Mouse (Mus musculus) E14TG2a.4 (cell line): ENCODE data around the gene Atp6v0a4.

Source experiments
- CTCF ChIP-seq: conservative IDR thresholded peaks from 2 replicates; pipeline ENCODE4 v1.5.1; 2014; ENCODE audit warnings: low read length
- NANOG ChIP-seq: IDR thresholded peaks from 2 replicates; pipeline ENCODE4 v1.6.1; 2014; ENCODE audit warnings: borderline replicate concordance, low read length, mixed read lengths

DNA sequence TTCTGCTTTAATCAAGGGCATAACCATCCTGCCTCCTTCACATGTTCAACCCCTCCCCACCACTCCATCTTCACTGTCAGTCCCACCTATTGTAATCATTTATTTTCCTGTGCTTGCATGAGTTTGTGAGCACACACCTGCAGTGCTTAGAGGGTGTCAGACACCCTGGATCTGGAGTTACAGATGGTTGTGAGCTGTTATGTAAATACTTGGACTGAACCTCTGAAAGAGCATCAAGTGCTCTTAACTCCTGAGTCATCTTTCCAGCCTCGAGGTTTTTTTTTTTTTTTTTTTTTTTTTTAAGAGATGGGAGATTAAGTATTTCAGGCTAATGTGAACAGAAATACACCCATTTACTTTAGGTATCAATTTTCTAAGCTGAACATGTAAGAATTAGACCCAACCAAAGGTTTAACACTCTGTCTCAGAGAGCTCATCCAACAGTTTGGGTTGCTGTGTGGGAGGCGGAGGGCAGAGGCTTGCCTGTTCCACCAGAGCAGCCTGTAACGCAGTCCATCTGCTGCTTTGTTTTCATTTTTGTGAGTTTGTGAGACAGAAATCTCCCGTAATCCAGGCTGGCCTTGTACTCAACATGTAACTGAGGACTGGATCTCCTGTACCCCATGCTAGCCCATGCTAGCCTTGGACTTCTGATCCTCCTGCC lies 8.1 kb downstream of the Atp6v0a4 start:
- TF ChIP-seq NANOG (no peak), CTCF (no peak)
